Mouse (Mus musculus) intestine, embryonic 15.5 days (tissue): ENCODE measurements around the gene Rictor. TPM values are rescaled to one million over a fixed set of nuclear protein-coding genes. Genes with fewer than 3 reads are reported as not detected.

Experiments used
- ATAC-seq: fragments of 200-750 bp; cut with Nextera tagmentation; 2 replicates; pipeline ENCODE4 v1.8.0; 2017; ENCODE audit warnings: moderate TSS enrichment, moderate library complexity
- H3K27ac ChIP-seq: fragments of 300-500 bp; sonication (generic); 2 replicates; pipeline ENCODE4 v1.5.1; 2015; ENCODE audit warnings: mild to moderate bottlenecking, inconsistent platforms
- H3K27me3 ChIP-seq: fragments of 300-500 bp; sonication (generic); replicated peaks from 2 replicates; pipeline ENCODE4 v1.6.1; 2015; ENCODE audit warnings: inconsistent platforms
- H3K36me3 ChIP-seq: fragments of 300-500 bp; sonication (generic); 2 replicates; pipeline ENCODE4 v1.6.1; 2015; ENCODE audit warnings: inconsistent platforms
- H3K4me1 ChIP-seq: fragments of 300-500 bp; sonication (generic); replicated peaks from 2 replicates; pipeline ENCODE4 v1.6.1; 2015; ENCODE audit warnings: inconsistent platforms
- H3K4me2 ChIP-seq: fragments of 300-500 bp; sonication (generic); replicated peaks from 2 replicates; pipeline ENCODE4 v1.6.1; 2015; ENCODE audit warnings: mild to moderate bottlenecking, inconsistent platforms
- H3K4me3 ChIP-seq: fragments of 300-500 bp; sonication (generic); replicated peaks from 2 replicates; pipeline ENCODE4 v1.5.1; 2015; ENCODE audit warnings: inconsistent platforms
- H3K9ac ChIP-seq: fragments of 300-500 bp; sonication (generic); 2 replicates; pipeline ENCODE4 v1.6.1; 2015; ENCODE audit warnings: inconsistent platforms
- H3K9me3 ChIP-seq: fragments of 300-500 bp; sonication (generic); 2 replicates; pipeline ENCODE4 v1.6.1; 2016; ENCODE audit warnings: inconsistent platforms
- WGBS: fragments of 180-500 bp; shearing (Covaris S2); methylation state at CpG from one replicate; pipeline ENCODE4 v1.1.7; 2015; 5-methylcytosine and 5-hydroxymethylcytosine counted together
- polyA plus RNA-seq: library from polyadenylated mRNA; unstranded; fragments of >200 nt; fragmentation: Nextera tagmentation; extraction: Ambion mirVana; gene quantifications from 2 replicates; pipeline ENCODE4 v1.2.1, GENCODE M21; 2015

Gene Rictor
- polyA plus RNA-seq: 32.6 and 36.9 TPM in 2 replicates

DNA sequence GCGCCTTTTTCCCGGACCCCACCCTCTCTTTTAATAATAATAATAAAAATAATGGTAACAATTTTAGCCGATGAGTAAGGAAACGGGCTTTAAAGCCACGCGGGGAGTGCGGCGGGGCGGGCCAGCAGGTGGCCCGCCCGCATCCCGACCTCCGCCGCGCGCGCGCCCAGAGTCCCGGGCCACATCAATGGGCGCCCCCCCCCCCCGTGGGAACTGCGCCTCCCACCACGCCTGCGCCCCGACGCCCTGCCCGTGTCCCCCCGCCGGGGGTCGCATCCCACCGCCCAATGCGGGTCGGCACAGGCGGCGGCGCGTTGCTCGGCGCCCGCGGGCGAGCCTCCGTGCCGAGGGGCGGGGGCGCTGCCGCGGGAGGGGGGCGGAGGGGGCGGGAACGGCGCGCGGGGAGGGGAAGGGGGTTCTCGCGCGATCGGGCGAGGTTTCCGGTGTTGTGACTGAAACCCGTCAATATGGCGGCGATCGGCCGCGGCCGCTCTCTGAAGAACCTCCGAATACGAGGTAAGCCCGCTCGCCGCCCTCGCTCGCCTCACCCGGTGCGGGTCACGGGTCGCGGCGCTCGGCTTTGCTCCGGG is at the start of gene Rictor:
Gene Rictor (plus strand): TSS at position 444 of the 590 bp plus-strand sequence.
- peak within 1 kb of the TSS; percentile 92 for H3K4me3 ChIP-seq
- no peaks in the 10 kb centered on the region for H3K36me3 ChIP-seq
- no peaks in the 10 kb centered on the region for H3K9me3 ChIP-seq
- H3K9ac ChIP-seq: peak within 1 kb of the TSS; percentile 93
- peaks cover 10% of the 10 kb centered on the region; the same call in 1 of the 2 replicates for H3K4me1 ChIP-seq
- WGBS: under 1% methylated on average over 66 of the region's 82 CpGs
- H3K27me3 ChIP-seq: no peaks in the 10 kb centered on the region
- H3K4me2 ChIP-seq: peak within 1 kb of the TSS; percentile 85
- ATAC-seq: peak; percentile 91
- H3K27ac ChIP-seq: peak within 1 kb of the TSS; percentile 96

DNA sequence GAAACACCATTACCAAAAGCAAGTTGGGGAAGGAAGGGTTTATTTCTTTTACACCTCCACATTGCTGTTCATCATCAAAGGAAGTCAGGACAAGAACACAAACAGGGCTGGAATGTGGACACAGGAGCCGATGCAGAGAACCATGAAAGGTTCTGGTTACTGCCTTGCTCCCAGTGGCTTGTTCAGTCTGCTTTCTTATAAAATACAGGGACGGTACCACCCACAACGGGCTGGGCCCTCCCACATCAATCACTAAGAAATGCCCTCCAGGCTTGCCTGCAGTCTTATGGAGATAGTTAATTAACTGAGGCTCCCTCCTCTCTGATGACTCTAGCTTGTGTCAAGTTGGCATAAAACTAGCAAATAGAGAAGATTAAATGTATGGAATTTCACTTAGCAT is 46.2 kb upstream of the Rictor start:
- H3K36me3 ChIP-seq: no peaks in the 10 kb centered on the region
- 39% methylated on average over 3 of the region's 3 CpGs for WGBS
- no peak for ATAC-seq
- H3K27ac ChIP-seq: no peak overlapping the region
- H3K4me1 ChIP-seq: no peaks in the 10 kb centered on the region
- no peaks in the 10 kb centered on the region for H3K27me3 ChIP-seq
- no peaks in the 10 kb centered on the region for H3K9me3 ChIP-seq
- H3K4me2 ChIP-seq: no peak overlapping the region
- no peak overlapping the region for H3K4me3 ChIP-seq
- H3K9ac ChIP-seq: no peak overlapping the region

DNA sequence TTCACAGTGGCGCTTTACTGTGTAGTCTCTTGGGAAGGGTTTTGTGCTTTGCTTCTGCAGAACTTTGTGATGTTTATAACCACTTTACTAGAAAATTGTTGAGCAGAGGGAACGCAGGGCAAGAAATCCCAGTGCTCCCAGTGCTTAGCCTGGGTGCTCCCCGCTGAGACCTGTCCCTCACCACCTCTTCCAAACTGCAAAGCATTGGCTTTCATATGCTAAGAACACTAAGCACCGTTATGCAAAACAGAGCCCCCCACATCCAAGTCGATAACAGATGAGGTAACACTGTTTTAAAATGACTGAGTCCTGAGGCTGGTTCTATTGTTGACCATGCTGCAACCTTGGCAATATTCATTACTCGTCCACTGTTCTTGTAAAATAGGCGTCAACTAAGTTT is 44.2 kb upstream of the Rictor start:
- no peak for ATAC-seq
- no peak overlapping the region for H3K4me3 ChIP-seq

DNA sequence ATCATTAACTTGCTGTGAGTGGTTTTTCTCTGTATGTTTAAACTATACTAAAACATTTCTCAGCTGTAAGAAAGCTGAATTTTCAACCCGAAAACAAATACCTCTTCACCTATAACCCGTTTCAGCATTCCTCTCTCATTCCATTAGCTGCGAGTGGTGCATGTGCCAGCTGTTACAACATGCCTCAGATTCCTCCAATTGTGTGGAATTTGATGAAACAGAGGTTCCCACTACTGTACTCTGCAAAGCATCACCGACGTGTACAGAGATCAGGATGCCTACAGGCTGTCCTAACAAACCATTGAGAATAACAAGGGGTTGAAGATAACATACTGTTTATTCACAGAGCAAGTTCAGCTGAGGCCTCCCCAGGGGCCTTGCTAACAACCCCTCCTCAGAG is 42.1 kb upstream of the Rictor start:
- 20% methylated on average over 5 of the region's 5 CpGs for WGBS
- Histone ChIP-seq H3K27me3 (no peaks in the 10 kb centered on the region), H3K9ac (no peak overlapping the region), H3K4me2 (no peak overlapping the region), H3K27ac (no peak overlapping the region), H3K4me3 (no peak overlapping the region), H3K9me3 (no peaks in the 10 kb centered on the region), H3K4me1 (no peaks in the 10 kb centered on the region), H3K36me3 (no peaks in the 10 kb centered on the region)
- ATAC-seq: no peak

More for the DNA sequence above, 44.2 kb upstream of the Rictor start:
- no peaks in the 10 kb centered on the region for H3K9me3 ChIP-seq
- no peak overlapping the region for H3K4me2 ChIP-seq
- H3K36me3 ChIP-seq: no peaks in the 10 kb centered on the region
- H3K27ac ChIP-seq: no peak overlapping the region
- H3K27me3 ChIP-seq: no peaks in the 10 kb centered on the region
- no peak overlapping the region for H3K9ac ChIP-seq
- H3K4me1 ChIP-seq: no peaks in the 10 kb centered on the region
- 66% methylated on average over 7 of the region's 7 CpGs for WGBS

DNA sequence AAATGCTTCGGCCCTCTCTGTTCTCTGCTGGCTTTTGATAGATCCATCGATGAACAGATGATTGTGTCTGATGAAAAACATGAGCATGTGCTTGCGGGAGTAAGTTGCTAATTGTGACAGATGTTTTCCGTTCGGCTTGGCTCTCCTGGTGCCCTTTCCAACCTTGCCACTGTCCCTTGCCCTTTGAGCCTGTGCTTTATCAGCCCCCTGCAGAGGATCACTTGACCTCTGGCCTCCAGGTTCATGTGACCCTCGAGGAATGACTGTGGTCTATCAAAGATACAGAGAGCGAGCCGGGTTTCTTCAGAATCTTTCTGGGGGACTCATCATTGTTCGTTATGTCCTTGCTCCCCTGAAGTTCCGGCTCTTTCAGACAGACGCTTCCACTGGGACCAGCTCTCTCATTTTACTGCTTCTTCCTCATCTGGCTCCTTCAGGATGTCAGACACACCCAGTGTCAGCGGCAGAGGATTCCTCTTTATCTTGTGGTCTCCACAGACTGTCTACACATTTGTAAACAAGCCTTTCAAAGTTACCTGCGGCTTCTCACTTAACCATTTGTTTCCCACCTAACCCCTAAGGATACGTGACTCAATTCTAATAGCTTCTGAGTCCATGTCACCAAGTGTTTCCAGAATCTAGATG is 39.3 kb upstream of the Rictor start:
- 30% methylated on average over 14 of the region's 14 CpGs for WGBS
- Histone ChIP-seq H3K4me3 (no peak overlapping the region), H3K36me3 (no peaks in the 10 kb centered on the region), H3K9me3 (no peaks in the 10 kb centered on the region), H3K9ac (no peak overlapping the region), H3K27me3 (no peaks in the 10 kb centered on the region), H3K4me1 (no peaks in the 10 kb centered on the region), H3K4me2 (no peak overlapping the region), H3K27ac (no peak overlapping the region)
- no peak for ATAC-seq

DNA sequence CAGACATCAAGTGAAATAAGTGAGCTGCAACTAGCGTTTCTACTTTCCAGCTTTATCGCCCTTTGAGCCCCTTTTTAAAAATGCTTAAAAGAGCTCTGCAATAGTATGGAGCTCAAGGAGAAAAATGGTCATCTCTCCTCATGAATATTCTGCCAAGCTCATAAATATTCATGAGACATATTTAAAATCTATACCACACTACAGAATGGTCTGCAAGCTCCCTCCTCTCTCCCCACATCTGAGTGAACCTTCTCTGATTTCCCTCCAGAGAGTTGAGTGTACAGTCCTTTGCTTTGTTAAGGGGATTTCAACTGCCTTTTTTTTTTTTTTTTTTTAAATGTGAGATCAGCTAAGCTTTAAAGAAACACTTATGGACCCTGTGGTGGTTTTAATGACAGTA is 29.7 kb upstream of the Rictor start:
- Histone ChIP-seq H3K36me3 (no peaks in the 10 kb centered on the region), H3K27ac (no peak overlapping the region), H3K9me3 (no peaks in the 10 kb centered on the region), H3K9ac (no peak overlapping the region), H3K4me2 (no peak overlapping the region), H3K4me1 (no peaks in the 10 kb centered on the region), H3K4me3 (no peak overlapping the region), H3K27me3 (no peaks in the 10 kb centered on the region)
- 86% methylated on average over 2 of the region's 2 CpGs for WGBS
- ATAC-seq: no peak

DNA sequence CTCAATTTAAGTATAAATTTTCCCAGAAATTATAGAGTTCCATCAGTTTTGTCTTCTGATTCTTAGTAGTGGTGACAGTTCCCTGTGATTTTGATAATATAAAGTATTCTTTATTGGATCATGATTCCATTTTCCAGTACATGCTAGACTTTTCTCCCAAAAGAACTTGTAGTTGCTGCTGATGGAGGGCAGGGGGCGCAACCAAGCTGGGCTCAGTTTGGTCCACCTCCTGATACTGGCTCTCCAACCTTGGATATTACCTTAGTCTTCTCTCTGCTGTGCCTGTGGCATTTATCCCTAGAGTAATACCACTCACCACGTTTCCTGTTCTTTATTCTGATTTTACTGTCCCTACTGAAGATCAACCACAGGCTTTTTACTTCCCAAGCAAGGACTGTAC is 6.0 kb upstream of the Rictor start:
- H3K9ac ChIP-seq: no peak overlapping the region
- WGBS: 68% methylated on average over 2 of the region's 2 CpGs
- H3K4me3 ChIP-seq: no peak overlapping the region
- no peak for ATAC-seq
- H3K9me3 ChIP-seq: no peaks in the 10 kb centered on the region
- H3K27me3 ChIP-seq: no peaks in the 10 kb centered on the region
- no peak overlapping the region for H3K4me2 ChIP-seq
- no peak overlapping the region for H3K27ac ChIP-seq
- no peaks in the 10 kb centered on the region for H3K4me1 ChIP-seq
- H3K36me3 ChIP-seq: no peaks in the 10 kb centered on the region

DNA sequence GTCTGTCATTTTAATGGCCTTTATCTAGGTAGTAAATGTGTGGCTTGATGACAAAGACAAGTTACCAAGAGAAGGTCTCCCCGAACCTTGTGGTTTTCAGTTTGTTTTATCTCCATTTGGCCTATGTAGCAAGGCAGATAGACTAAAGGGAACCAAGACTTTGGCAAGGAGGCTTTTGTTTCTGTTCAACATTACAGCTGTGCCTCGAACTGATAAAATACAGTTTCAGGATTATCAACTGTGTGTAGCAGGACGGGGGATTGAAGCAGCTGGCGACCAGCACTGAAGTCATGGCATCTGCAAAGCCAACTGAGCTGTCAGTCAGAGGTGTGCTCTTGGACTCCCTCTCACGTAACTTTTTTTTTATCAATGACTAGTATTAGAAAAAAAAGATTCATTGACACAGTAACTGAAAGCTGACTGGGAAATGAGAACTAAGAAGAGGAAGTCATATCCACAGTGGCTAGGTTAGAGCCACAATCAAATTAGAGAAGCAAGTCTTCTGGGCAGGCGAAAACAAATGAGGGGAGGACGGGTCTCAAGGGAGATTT is 2.8 kb upstream of the Rictor start:
- H3K9me3 ChIP-seq: no peaks in the 10 kb centered on the region
- 52% methylated on average over 7 of the region's 7 CpGs for WGBS
- H3K4me2 ChIP-seq: no peak overlapping the region
- no peak overlapping the region for H3K9ac ChIP-seq
- H3K36me3 ChIP-seq: no peaks in the 10 kb centered on the region
- no peak overlapping the region for H3K27ac ChIP-seq
- no peak overlapping the region for H3K4me3 ChIP-seq
- ATAC-seq: no peak
- no peaks in the 10 kb centered on the region for H3K27me3 ChIP-seq
- 0 out of 2 replicates have a peak, but pooled peaks cover 4% of the 10 kb centered on the region for H3K4me1 ChIP-seq

DNA sequence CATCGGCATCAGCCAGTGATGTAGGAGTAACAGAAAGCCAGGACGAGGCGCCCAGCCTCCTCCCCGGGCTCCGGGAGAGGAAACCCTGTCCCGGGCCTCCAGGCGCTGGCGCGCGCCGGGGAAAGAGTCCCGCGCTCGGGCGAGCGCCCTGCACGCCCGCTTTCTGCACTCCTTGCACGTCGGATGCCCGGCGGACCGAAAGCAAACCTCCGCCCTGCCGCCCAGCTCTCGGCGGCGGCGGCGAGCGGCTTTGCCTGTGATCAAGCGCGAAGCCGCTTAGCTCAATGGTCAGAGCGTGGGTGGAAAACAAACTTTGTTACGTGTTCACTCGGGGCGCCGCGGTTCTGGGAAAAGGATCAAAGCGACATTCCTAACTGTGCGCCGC is 636 bp upstream of the Rictor start:
- ATAC-seq: peak; percentile 78
- peak overlapping the region; percentile 85 for H3K4me2 ChIP-seq
- H3K27me3 ChIP-seq: no peaks in the 10 kb centered on the region
- H3K36me3 ChIP-seq: no peaks in the 10 kb centered on the region
- peak overlapping the region; percentile 92 for H3K4me3 ChIP-seq
- peaks cover 5% of the 10 kb centered on the region; the same call in 1 of the 2 replicates for H3K4me1 ChIP-seq
- peak overlapping the region; percentile 96 for H3K27ac ChIP-seq
- peak overlapping the region; percentile 93 for H3K9ac ChIP-seq
- WGBS: under 1% methylated on average over 43 of the region's 43 CpGs
- no peaks in the 10 kb centered on the region for H3K9me3 ChIP-seq

DNA sequence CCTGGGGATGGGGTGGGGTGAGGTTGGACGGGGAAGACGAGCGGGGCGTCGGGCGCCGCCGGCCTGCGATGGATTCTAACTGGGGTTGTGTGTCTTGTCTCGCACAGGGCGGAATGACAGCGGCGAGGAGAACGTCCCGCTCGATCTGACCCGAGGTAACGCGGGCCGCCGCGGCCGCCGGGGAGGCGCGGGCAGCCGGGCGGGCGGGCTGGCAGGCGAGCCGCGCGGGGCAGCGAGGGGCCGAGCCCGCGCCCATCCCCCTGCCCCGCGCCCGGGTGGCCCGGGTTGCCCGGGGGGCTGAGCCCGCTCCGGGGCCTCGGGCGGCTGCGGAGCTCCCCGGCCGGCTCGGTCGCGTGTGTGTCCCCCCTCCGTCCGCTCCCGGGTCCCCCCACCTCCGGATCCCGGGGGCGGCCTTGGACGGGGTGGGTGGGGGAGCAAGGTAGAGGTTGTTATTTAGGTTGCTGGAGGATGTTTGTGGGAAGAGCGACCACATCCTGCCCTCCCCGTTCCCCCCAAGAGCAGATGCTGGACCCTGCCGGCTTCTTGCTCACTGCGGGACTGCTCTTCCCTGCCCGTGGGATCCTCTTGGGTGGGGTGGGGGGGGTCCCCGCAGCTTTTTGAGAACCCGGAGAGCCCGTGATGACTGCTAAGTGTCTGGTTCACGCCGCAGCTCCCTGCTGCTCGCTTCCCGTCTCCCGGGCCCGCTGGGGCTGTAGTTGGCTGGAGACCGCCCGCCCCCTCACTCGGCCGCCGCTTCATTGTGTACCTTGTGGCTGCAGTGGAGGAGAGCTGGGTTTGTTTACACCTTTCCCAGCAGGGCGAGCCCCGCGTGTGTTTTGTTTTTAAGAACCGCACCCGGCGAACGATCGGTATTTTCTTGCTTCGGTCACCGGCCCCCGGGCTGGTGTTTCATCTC is 605 bp downstream of the Rictor start:
- ATAC-seq: peak; percentile 78
- Histone ChIP-seq H3K9me3 (no peaks in the 10 kb centered on the region), H3K9ac (peak overlapping the region; percentile 93), H3K4me2 (peak overlapping the region; percentile 85), H3K4me3 (peak overlapping the region; percentile 92), H3K4me1 (peaks cover 11% of the 10 kb centered on the region; the same call in 1 of the 2 replicates), H3K27ac (peak overlapping the region; percentile 96), H3K36me3 (no peaks in the 10 kb centered on the region), H3K27me3 (no peaks in the 10 kb centered on the region)
- WGBS: under 1% methylated on average over 83 of the region's 89 CpGs

DNA sequence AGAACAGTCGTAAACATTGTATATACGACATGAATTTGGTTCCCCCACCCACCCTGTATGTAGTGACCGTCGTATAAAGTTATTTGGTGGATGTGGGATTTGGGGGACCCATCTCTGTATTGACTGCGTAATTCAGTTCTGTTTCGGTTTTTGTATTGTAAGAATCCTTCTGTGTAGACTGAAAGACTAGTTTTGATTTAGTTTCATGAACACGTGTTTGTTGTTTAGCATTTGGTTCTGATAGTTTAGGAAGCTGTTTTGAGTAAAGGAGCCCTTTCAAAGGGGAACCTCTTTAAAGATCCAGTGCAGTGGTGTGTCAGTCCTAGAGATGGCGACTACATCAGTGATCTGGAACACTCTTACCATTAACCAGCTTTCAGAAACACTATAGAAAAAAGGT is 1.4 kb downstream of the Rictor start:
- H3K9ac ChIP-seq: peak overlapping the region; percentile 93
- H3K9me3 ChIP-seq: no peaks in the 10 kb centered on the region
- no peak overlapping the region for H3K27ac ChIP-seq
- peak overlapping the region; percentile 85 for H3K4me2 ChIP-seq
- H3K4me1 ChIP-seq: peaks cover 15% of the 10 kb centered on the region; the same call in 1 of the 2 replicates
- WGBS: 26% methylated on average over 8 of the region's 8 CpGs
- no peaks in the 10 kb centered on the region for H3K27me3 ChIP-seq
- ATAC-seq: no peak
- peak overlapping the region; percentile 92 for H3K4me3 ChIP-seq
- H3K36me3 ChIP-seq: no peaks in the 10 kb centered on the region

DNA sequence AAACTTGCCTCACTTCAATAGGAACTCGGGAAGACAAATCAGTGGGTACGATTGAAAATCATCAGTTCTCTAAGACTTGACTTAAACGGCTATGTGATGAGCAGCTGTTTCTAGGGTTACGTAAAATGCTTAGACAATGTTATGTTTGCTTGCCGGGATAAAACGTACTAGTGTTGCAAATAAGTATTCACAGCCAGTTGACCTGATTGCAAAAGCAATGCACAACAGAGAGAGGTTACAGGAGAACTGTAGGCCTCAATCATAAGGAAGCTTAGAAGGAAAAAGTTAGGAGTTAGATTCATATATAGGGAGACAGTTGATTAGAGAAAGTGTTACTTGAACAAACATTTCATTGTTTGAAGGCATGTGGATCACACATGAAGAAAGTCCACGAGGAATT is 2.2 kb downstream of the Rictor start:
- ATAC-seq: no peak
- Histone ChIP-seq H3K36me3 (no peaks in the 10 kb centered on the region), H3K9ac (no peak overlapping the region), H3K27ac (no peak overlapping the region), H3K9me3 (no peaks in the 10 kb centered on the region), H3K4me2 (peak overlapping the region; percentile 85; the same call in 1 of the 2 replicates), H3K4me1 (peaks cover 17% of the 10 kb centered on the region; the same call in 1 of the 2 replicates), H3K4me3 (no peak overlapping the region), H3K27me3 (no peaks in the 10 kb centered on the region)
- 71% methylated on average over 7 of the region's 7 CpGs for WGBS
